Mouse (Mus musculus): ENCODE results near the gene Gpkow. TPM values are rescaled to one million over a fixed set of nuclear protein-coding genes. Genes with fewer than 3 reads are reported as not detected.
"Not testable (repeated sequence)": the region's sequence is repeated elsewhere in the genome, so short reads cannot be mapped to it uniquely, and the experiment has no call there.

Gene Gpkow
- total RNA-seq, 4 experiments from 2014 or later, result 57.1 to 76.9 (median 64.6) TPM

- no peak for DNase-seq
Observed at GRCm38 (mm10) chrX:7690486-7690885, 6.4 kb upstream of the Gpkow start.

GRCm38 (mm10) chrX:7692862-7693261 is 4.1 kb upstream of the Gpkow start:
- no peak for DNase-seq

- no peak for DNase-seq
Observed at GRCm38 (mm10) chrX:7696520-7696919, 411 bp upstream of the Gpkow start.

- DNase-seq, result not testable (repeated sequence)
Observed at GRCm38 (mm10) chrX:7713764-7714134, 16.8 kb downstream of the Gpkow start.

- peak; percentile 93 for DNase-seq
Observed at GRCm38 (mm10) chrX:7714135-7714899, 17.4 kb downstream of the Gpkow start, which contains the start of gene Wdr45. TSS of gene Wdr45 (plus strand) at chrX:7714333.

DNA sequence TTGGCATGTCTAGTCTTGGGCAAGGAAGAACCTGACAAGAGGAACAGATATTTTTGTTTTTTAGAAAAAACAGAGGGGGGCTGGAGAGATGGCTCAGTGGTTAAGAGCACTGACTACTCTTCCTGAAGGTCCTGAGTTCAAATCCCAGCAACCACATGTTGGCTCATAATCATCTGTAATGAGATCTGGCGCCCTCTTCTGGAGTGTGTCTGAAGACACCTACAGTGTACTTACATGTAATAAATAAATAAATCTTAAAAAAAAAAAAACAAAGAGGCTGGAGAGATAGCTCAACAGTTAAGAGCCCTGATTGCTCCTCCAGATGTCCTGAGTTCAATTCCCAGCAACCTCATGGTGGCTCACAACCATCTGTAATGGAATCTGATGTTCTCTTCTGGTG is 19.1 kb downstream of the Gpkow start:
- DNase-seq, result not testable (repeated sequence)

DNA sequence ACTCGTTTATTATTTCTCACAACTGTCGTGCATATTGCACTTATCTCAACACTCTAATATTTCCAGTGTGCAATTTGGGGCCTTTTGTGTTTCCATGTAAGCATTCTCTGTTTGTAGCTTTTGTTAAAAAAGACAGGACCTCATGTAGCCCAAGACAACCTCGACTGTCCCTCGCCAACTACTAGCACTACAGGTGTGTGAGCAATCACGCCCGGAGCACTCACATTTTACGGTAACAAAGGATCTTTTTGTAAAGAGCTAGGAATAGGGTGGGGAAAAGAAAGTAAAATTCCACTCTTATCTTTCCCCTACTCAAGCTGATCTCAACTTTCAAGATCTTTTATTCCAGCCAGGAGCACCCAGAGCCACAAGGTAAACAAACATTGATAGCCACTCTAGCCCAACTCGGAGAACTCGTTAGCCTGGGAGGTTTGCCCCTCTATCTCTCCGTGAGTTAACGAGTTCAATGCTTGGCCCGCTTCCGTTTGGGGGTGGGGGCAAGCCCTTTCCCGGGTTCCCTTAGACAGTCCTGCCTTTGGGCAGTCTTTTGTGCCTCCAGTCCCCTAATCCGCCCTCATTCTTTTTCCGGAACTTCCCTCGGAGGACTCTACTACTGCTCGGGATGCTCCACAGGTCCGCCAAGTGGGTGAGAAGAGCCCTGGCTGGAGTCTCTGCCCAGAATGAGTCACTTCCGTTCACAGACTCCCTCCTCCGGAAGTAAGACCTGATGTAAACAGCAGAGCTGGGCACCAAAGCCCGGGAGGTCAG is 24.8 kb downstream of the Gpkow start, which contains the start of gene Gm45208:
Gene Gm45208 (plus strand): TSS at position 732 of the 768 bp plus-strand sequence.
- DNase-seq, result peak; percentile 56

DNA sequence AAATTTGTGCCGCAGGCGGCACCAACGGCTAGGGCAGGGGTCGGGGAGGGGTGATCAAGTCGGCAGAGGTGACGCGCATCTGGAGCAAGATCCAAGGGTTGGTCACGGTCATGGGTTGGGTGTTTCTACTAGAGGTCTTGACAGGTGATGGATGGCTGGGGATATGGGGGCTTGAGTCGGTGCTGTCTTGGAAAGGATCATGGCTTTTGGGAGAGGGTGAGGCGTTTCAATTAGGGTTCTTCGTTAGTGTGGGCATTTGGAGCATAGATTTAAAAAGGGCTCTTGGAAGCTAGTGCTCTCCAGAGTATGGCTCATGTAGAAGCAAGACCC is 25.3 kb downstream of the Gpkow start:
- DNase-seq, result no peak

DNA sequence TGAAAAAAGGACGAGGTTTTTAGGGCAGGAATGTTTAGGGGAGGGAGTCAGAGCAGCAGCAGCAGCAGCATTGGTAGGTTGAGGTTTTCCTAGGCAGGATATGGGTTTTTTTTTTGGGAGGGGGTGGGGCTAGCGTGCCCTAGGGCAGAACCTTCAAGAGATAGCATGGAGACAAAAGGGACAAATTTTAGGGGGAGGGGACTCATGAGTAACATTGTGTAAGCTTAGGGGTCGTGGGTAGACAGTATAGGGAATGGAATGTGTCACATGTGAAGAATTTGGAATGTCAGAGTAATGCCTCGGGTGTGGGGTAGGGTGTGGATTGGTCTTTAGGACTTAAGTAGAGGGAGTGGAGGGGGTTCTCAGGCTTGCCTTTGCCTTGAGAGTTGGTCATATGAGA is 25.8 kb downstream of the Gpkow start:
- DNase-seq, result no peak

GRCm38 (mm10) chrX:7724135-7724534 is 27.2 kb downstream of the Gpkow start:
- no peak for DNase-seq

- peak; percentile 11 for DNase-seq
Observed at GRCm38 (mm10) chrX:7725841-7726240, 28.9 kb downstream of the Gpkow start.

DNA sequence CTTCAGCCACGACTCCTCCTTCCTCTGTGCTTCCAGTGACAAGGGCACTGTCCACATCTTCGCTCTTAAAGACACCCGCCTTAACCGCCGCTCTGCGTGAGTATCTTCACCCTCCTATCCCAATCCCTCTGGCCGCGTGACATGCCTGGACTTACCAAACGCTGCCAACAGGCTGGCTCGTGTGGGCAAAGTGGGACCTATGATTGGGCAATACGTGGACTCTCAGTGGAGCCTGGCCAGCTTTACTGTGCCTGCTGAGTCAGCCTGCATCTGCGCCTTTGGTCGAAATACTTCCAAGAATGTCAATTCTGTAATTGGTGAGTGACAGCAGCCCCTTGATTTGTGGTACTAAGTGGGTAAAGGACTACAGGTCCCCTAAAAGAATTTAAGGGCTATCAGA is 30.2 kb downstream of the Gpkow start:
- DNase-seq, result peak; percentile 28

DNA sequence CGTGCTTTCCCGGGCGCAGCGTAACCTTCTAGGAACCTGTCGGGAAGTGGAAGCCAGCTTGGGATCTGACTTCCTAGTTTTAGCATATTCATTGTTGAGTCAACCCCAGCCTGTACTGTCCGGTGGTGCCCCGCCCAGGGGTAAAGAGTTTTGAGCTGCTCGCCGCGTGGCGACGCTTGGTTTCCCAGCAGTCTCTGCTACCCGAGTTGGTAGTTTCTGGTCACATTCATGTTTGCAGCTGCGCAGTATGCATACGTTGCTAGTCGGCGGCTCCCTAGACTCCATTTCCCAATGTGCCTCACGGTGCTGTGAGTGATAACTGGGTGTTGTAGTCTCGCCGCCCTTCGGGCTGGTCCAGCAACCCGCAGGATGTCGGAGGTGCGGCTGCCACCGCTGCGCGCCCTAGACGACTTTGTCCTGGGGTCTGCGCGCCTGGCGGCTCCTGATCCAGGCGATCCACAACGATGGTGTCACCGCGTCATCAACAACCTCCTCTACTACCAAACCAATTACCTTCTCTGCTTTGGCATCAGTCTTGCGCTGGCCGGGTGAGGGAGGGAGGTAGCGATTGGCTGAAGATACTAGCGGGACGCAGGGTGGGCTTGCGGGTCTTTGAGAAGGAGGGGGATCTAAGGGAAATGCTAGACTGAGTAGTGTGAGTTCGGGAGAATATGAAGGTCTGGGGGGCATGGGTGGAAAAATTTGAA is 31.4 kb downstream of the Gpkow start, which contains the start of gene Praf2:
Gene Praf2 (plus strand): TSS at position 225 of the 707 bp plus-strand sequence.
- DNase-seq, result peak; percentile 83

DNA sequence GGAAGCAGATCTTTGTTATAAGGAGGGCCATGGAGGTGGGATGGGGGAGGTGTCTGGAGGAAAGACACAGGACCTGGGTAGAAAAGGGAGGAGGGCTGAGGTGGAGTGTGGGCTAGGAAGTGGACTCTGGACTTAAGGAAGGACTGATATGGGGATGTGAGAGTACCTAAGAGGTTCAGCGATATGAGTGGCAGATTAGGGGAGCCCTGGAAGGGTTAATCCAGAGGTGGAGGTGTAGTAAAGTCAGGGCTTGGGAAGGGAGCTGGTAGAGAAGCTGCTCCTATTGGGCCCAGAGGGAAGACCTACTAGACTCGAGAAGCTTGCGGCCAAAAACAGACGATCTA is 32.0 kb downstream of the Gpkow start:
- DNase-seq, result no peak

DNA sequence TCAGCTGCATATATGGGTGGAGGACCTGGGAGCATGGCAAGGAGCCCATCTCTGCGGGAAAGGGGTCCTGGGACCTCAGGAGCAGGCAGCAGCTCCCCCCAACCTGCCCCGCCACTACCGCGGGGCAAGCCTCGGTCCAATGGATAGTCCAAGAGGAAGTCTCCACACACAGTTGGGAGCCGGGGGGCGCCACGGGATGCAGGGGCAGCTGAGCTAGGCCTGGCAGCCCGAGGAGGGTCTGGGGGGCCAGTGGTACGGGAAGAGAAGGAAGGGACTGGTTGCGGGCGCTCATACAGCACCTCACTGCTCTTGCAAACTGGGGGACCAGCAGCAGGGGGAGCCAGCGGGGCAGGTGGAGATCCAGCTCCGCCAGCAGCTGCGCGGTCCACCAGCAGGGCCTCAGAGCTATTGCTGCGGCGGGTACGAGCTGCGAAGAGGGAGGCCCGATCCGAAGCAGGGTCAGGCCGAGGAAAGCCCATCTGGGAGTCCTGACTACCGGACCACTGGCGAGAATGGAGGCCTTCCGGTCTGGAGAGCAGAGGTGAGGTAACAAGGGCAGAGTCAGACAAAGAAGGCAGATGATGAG is 36.7 kb downstream of the Gpkow start:
- no peak for DNase-seq

GRCm38 (mm10) chrX:7739336-7740081 is 42.6 kb downstream of the Gpkow start:
- DNase-seq, result no peak

- no peak for DNase-seq
Observed at GRCm38 (mm10) chrX:7740082-7740819, 43.3 kb downstream of the Gpkow start.

DNA sequence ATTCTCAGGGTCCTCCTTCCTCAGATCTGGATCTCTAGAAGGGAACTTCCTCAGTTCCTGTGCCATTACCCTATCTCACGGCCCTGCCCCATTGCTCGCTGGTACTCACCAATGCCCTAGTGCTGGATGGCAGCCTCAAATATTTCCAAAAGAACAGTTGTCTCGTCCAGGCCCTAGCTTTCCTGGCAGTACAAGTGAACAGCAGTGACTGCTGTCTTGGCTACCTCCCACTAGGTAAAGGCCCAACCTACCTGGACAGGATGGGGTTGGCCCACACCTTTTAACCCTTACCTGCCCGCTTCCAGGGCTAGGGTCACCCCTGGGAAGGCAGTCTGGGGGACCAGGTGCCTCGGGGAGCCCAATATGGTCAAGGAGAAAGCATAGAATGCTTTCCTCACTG is 44.2 kb downstream of the Gpkow start:
- DNase-seq, result no peak

- no peak for DNase-seq
Observed at GRCm38 (mm10) chrX:7743470-7743869, 46.5 kb downstream of the Gpkow start.

- no peak for DNase-seq
Observed at GRCm38 (mm10) chrX:7744940-7745339, 48.0 kb downstream of the Gpkow start.

- no peak for DNase-seq
Observed at GRCm38 (mm10) chrX:7745429-7745828, 48.5 kb downstream of the Gpkow start.

Measured in adrenal gland, adult 8-10 months (tissue).